Mouse (Mus musculus) heart, embryonic 14.5 days (tissue): ENCODE measurements around the gene Cenpc1. TPM values are rescaled to one million over a fixed set of nuclear protein-coding genes. Genes with fewer than 3 reads are reported as not detected.
A peak's percentile ranks its signal among the peaks of the same experiment; 100 is the strongest.

Experiments
- ATAC-seq: fragments of 200-750 bp; cut with Nextera tagmentation; 2 replicates; pipeline ENCODE4 v1.8.0; 2017; ENCODE audit warnings: low read depth, moderate TSS enrichment; ENCODE audit not compliant: insufficient number of reproducible peaks, insufficient read depth, low FRiP score
- H3K27ac ChIP-seq, 2 experiments: fragments of 200-500 bp in 1 of 2; fragments of 300-500 bp in 1 of 2; sonication (generic) in 1 of 2; replicated peaks in 1 of 2; 2 replicates each; pipeline ENCODE4 v1.5.1; 2012 to 2014; ENCODE audit warnings: low read depth in 2 of 2, low read length in 2 of 2, control low read depth in 1 of 2, mild to moderate bottlenecking in 1 of 2, mixed read lengths in 1 of 2; ENCODE audit not compliant: control insufficient read depth in 1 of 2, insufficient read depth in 1 of 2
- H3K27me3 ChIP-seq: fragments of 300-500 bp; sonication (generic); 2 replicates; pipeline ENCODE4 v1.6.1; 2014; ENCODE audit warnings: mild to moderate bottlenecking, low read length, control low read depth; ENCODE audit not compliant: control insufficient read depth, insufficient read depth
- H3K36me3 ChIP-seq: fragments of 300-500 bp; sonication (generic); 2 replicates; pipeline ENCODE4 v1.6.1; 2014; ENCODE audit warnings: mild to moderate bottlenecking, control low read depth, low read length, mixed read lengths; ENCODE audit not compliant: control insufficient read depth, insufficient read depth
- H3K4me1 ChIP-seq, 2 experiments: fragments of 200-500 bp in 1 of 2; fragments of 300-500 bp in 1 of 2; sonication (generic) in 1 of 2; 2 replicates each; pipeline ENCODE4 v1.6.1; 2012 to 2014; ENCODE audit warnings: low read length in 2 of 2, control low read depth in 1 of 2, mixed read lengths in 1 of 2; ENCODE audit not compliant: control insufficient read depth in 2 of 2, insufficient read depth in 2 of 2
- H3K4me2 ChIP-seq: fragments of 300-500 bp; sonication (generic); 2 replicates; pipeline ENCODE4 v1.6.1; 2014; ENCODE audit warnings: mild to moderate bottlenecking, low read length
- H3K4me3 ChIP-seq, 2 experiments: fragments of 200-500 bp in 1 of 2; fragments of 300-500 bp in 1 of 2; sonication (generic) in 1 of 2; 2 replicates each; pipeline ENCODE4 v1.5.1; 2012 to 2014; ENCODE audit warnings: low read length in 2 of 2, mild to moderate bottlenecking in 2 of 2, control low read depth in 1 of 2, low read depth in 1 of 2, moderate library complexity in 1 of 2; ENCODE audit not compliant: control insufficient read depth in 1 of 2, insufficient read depth in 1 of 2
- H3K9ac ChIP-seq: fragments of 300-500 bp; sonication (generic); 2 replicates; pipeline ENCODE4 v1.6.1; 2014; ENCODE audit warnings: mild to moderate bottlenecking, low read length
- H3K9me3 ChIP-seq: fragments of 300-500 bp; sonication (generic); 2 replicates; pipeline ENCODE4 v1.6.1; 2016; ENCODE audit warnings: low read length, control low read depth; ENCODE audit not compliant: control insufficient read depth
- WGBS: fragments of 180-500 bp; shearing (Covaris S2); extraction: QIAGEN DNeasy Blood & Tissue Kit; methylation state at CpG from one replicate; pipeline ENCODE4 v1.1.7; 2014; 5-methylcytosine and 5-hydroxymethylcytosine counted together
- polyA plus RNA-seq: library from polyadenylated mRNA; unstranded; fragments of >200 nt; fragmentation: Nextera tagmentation; extraction: Ambion mirVana; gene quantifications from 2 replicates; pipeline ENCODE4 v1.2.1, GENCODE M21; 2014

Gene Cenpc1
- polyA plus RNA-seq, 1 experiment from 2014 or later = 23.5 TPM

DNA sequence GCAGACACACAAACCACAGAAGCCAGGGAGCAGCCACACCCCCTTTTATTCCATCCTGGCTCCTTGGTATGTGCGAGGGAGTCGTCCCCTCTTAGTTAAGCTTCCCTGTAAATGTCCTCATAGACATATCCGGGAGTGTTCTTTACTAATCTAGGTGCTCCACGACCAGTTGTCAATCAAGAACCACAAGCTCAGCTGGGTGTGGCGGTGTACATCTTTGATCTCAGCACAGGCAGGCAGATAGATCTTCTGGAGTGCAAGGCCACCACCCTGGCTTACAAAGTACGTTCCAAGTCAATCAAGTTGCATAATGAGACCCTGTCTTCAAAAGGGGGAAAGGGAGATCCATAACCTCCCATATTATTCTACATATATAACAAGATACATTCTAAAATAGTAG lies 3.7 kb upstream of the Cenpc1 start:
- no peaks in the 10 kb centered on the region for H3K9me3 ChIP-seq
- WGBS = 72% methylated on average over 6 of the region's 6 CpGs
- no peak overlapping the region for H3K4me3 ChIP-seq
- H3K27ac ChIP-seq = no peak overlapping the region
- no peaks in the 10 kb centered on the region for H3K36me3 ChIP-seq
- no peak overlapping the region for H3K9ac ChIP-seq
- H3K4me1 ChIP-seq = no peaks in the 10 kb centered on the region
- H3K4me2 ChIP-seq = no peak overlapping the region
- H3K27me3 ChIP-seq = no peaks in the 10 kb centered on the region
- ATAC-seq = no peak

DNA sequence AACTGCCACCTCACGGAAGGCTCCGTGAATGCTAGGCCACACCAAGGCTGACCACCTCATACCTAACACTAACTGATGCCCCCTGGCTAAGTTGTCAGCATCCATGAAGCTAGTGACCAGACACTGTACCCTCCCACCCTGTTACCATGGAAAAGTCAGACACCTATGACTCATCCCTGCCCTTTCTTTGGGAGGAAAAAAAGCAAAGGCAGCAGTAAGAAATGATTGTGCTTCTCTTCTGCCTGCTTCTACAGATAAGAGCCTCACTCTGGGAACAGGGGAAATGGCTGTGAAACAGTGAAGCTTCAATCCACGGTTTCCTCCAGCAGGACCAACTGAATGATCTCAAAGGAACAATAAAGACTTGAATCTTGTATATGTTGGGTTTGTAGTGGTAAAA lies 3.1 kb upstream of the Cenpc1 start:
- Histone ChIP-seq H3K4me1 (peaks cover 0 to 4% of the 10 kb centered on the region in 2 experiments; a peak in 2 of 4 replicates), H3K4me3 (no peak overlapping the region), H3K27me3 (no peaks in the 10 kb centered on the region), H3K36me3 (no peaks in the 10 kb centered on the region), H3K27ac (no peak overlapping the region), H3K4me2 (no peak overlapping the region), H3K9ac (no peak overlapping the region), H3K9me3 (no peaks in the 10 kb centered on the region)
- no peak for ATAC-seq
- 49% methylated on average over 3 of the region's 3 CpGs for WGBS

- Histone ChIP-seq H3K4me3 (peak overlapping the region; percentile 47 to 87), H3K4me1 (peaks cover 0 to 6% of the 10 kb centered on the region in 2 experiments; a peak in 2 of 4 replicates), H3K9ac (peak overlapping the region; percentile 67), H3K9me3 (no peaks in the 10 kb centered on the region), H3K4me2 (peak overlapping the region; percentile 88), H3K36me3 (no peaks in the 10 kb centered on the region), H3K27me3 (no peaks in the 10 kb centered on the region), H3K27ac (peak overlapping the region in 1 of 2 experiments; percentile 82; a peak in 3 of 4 replicates)
- no peak for ATAC-seq
- WGBS = under 1% methylated on average over 17 of the region's 17 CpGs
Observed at GRCm38 (mm10) chr5:86066551-86066929, 1.2 kb upstream of the Cenpc1 start.

DNA sequence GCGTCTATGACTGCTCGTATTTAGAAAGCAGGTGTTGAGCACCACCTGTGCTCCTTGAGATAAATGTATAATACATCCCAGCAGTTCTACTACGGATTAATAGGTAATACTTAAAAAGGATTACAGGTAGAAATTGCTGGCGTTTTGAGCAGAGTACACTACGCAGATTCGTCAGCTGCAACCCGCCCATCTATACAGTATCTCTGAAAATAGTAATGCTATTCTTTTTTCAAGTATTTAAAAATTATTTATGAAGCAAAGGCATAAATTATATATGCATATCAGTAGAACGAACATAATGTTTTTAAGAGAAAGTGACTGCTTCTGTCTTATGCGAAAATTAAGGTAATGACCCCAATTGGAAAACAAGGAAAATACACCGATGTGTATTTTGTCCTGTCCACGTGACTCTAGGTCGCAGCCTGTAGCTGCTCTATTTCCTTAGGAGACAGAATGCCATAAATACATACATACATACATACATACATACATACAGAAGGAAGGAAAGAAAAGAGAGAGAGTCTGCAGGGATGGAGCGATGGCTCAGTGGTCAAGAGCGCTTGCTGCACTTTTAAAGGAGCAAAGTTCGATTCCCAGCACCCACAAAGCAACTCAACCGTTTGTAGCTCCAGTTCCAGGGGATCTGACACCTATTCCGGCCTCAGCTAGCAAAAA lies 630 bp upstream of the Cenpc1 start:
- H3K4me2 ChIP-seq = peak overlapping the region; percentile 88
- ATAC-seq = peak; percentile 37
- 1% methylated on average over 17 of the region's 17 CpGs for WGBS

GRCm38 (mm10) chr5:86063501-86063900 lies 1.9 kb downstream of the Cenpc1 start:
- Histone ChIP-seq H3K4me1 (peaks cover 0 to 6% of the 10 kb centered on the region in 2 experiments; a peak in 2 of 4 replicates), H3K4me2 (peak overlapping the region; percentile 68), H3K9ac (no peak overlapping the region), H3K4me3 (no peak overlapping the region), H3K9me3 (no peaks in the 10 kb centered on the region), H3K36me3 (peaks cover 5% of the 10 kb centered on the region; the same call in 1 of the 2 replicates), H3K27ac (no peak overlapping the region), H3K27me3 (no peaks in the 10 kb centered on the region)
- 94% methylated on average over 1 of the region's 1 CpGs for whole genome bisulfite sequencing
- no peak for ATAC-seq

More for the DNA sequence above, 630 bp upstream of the Cenpc1 start:
- Histone ChIP-seq H3K27me3 (no peaks in the 10 kb centered on the region), H3K4me1 (peaks cover 0 to 6% of the 10 kb centered on the region in 2 experiments; a peak in 2 of 4 replicates), H3K9me3 (no peaks in the 10 kb centered on the region), H3K27ac (peak overlapping the region; percentile 39 to 82; a peak in 3 of 4 replicates), H3K36me3 (no peaks in the 10 kb centered on the region), H3K4me3 (peak overlapping the region; percentile 76 to 87), H3K9ac (peak overlapping the region; percentile 67)

DNA sequence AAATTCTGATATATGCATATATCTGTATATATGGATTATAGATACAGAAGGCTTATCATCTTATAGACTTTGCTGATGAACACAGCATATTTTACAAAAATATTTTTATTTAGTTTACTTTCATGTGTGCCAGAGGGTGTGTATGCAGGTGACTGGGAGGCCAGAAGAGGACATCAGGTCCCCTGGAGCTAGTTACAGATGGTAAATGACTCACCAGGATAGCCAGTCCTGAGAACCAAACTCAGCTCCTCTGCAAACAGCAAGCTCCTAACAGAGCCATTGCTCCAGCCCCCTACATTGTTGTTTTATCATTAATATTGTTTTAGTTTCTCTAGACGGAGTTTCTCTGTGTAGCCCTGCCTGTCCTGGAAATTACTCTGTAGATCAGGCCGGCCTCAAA lies 35.6 kb downstream of the Cenpc1 start:
- no peaks in the 10 kb centered on the region for H3K4me1 ChIP-seq
- ATAC-seq = no peak
- H3K4me2 ChIP-seq = no peak overlapping the region
- no peak overlapping the region for H3K27ac ChIP-seq
- no peak overlapping the region for H3K4me3 ChIP-seq
- peaks cover 70% of the 10 kb centered on the region for H3K36me3 ChIP-seq
- no peaks in the 10 kb centered on the region for H3K9me3 ChIP-seq
- no peaks in the 10 kb centered on the region for H3K27me3 ChIP-seq
- WGBS = 83% methylated on average over 2 of the region's 2 CpGs
- no peak overlapping the region for H3K9ac ChIP-seq

- Histone ChIP-seq H3K4me3 (no peak overlapping the region), H3K27me3 (no peaks in the 10 kb centered on the region), H3K9me3 (no peaks in the 10 kb centered on the region), H3K4me1 (no peaks in the 10 kb centered on the region), H3K9ac (no peak overlapping the region), H3K4me2 (no peak overlapping the region), H3K27ac (no peak overlapping the region), H3K36me3 (no peaks in the 10 kb centered on the region)
- 85% methylated on average over 6 of the region's 6 CpGs for WGBS
- no peak for ATAC-seq
Observed at GRCm38 (mm10) chr5:85996545-85997510, 68.6 kb downstream of the Cenpc1 start.
